Mouse (Mus musculus) cerebellum, postnatal 14 days (tissue): Measurements from ENCODE around the gene Coro1a.
"Not testable (repeated sequence)": the region's sequence is repeated elsewhere in the genome, so short reads cannot be mapped to it uniquely, and the experiment has no call there.

ENCODE experiments used
- DNase-seq, 2 experiments: peaks; one replicate each; pipeline ENCODE4 v3.0.0; 2021; ENCODE audit warnings: mixed read lengths in 2 of 2

The Coro1a gene

DNA sequence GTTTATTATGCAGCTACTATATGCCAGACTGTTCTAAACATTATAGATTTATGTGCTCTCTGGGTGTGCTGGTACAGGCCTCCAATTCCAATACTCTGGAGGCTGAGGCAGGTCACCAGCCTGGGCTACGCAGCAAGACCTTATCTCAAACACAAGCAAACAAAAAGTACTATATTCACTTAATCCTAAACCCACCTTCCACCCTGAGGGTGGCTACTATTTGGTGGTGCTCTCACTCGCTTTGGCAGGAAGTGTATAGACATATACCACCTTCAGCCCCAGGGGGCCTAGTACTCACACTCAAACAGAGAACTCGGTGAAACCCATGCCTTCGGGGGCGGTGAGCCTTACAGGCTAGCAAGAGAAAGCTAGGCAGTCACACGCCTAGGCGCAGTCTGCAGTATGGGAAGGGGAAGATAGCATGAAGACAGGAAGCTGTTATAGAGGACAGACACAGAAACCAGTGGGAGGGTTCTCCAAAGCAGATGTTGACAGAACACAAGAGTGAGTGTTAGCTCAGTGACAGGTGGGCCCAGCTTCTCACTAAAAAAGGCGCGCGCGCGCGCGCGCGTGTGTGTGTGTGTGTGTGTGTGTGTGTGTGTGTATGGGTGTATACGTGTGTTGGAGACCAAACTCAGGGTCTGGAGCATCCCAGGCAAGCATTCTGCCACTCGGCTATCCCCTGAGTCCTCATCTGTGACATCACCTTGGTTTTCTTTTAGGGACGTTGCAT is at the start of gene Coro1a:
TSS of gene Coro1a (minus strand) at position 346 of the 733 bp plus-strand sequence.
- DNase-seq, result no peak

DNA sequence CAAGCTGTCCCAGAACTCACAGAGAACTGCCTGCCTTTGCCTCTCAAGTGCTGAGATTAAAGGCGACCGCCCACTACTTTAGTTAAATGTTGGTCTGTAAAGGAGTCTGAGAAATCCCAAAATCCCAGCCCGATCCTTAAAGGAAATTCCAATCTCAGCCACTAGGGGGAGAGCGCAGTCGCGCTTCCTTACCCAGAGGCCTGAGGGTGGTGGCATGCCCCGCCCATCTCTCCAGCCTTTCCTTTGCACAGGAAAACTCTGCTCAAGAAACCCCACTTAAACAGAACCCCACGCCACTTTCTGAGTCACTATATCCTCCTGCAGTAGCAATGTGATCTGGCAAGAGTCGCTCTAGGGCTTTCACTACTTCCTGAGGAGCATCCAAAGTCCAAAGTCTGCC is 47.3 kb upstream of the Coro1a start:
- DNase-seq, result peak; percentile 89 to 90

DNA sequence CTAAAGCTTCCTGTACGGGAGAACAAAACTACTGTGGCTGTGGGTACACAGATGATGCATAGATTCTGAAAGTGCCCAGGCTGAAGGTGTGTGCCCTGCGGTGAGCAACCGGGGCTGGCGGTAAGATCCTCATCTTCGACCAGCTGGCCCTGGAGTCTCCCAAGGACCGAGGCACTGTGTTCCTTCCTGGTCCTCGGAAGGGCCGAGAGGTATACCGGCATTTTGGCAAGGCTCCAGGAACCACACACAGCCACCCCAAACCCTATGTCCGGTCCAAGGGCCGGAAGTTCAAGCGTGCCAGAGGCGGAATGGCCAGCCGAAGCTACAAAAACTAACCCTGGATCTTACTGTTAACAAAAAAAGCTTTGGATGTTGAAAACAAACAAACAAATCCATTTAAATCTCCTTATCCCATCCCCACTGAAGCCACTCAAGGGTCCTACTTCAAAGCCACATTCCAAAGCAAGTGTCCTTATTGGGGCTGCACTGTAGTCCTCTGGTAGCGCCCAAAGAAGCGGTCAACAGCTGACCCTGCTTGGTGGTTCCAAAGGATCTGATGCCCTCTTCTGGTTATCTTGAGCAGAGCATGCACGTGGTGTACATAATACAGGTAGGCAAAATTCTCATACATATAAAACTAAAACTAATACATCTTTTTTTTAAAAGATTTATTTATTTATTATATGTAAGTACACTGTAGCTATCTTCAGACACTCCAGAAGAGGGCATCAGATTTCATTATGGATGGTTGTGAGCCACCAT is 42.2 kb upstream of the Coro1a start:
- DNase-seq, result peak in 1 of 2 experiments; percentile 3

DNA sequence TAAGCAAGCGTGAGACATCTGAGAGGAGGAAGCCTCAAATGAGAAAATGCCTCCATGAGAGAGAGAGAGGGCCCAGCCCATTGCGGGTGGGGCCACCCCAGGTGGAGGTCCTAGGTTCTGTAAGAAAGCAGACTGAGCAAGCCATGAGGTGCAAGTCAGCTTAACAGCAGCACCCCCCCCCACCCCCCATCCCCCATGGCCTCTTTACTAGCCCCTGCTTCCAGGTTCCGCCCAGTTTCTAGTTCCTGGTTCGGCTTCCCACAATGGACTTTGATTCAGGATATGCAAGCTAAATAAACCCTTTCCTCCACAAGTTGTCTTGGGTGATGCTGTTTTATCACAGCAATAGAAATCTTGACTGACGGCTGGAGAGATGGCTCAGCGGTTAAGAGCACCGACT is 41.2 kb upstream of the Coro1a start:
- peak in 1 of 2 experiments; percentile 0 for DNase-seq

GRCm38 (mm10) chr7:126746798-126747197 is 39.2 kb upstream of the Coro1a start:
- DNase-seq, result no peak

DNA sequence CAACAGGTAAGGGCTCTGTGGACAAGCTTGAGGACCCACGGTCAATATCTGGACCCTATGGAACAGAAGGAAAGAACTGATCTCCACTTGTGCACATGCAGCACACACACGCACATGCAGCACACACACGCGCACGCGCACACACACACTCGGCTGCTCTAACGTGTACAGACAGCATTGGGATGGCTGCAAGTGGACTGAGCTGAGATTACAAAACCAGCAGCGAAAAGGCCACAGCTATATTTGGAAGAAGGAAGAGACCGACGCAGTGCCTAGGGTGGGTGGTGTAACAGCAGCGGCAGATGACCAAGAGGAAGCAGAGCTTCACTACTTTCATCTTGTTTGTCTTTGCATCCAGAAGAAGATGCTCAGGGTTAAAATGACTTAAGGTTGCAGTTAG is 38.5 kb upstream of the Coro1a start:
- no peak for DNase-seq

GRCm38 (mm10) chr7:126741964-126742482 is 34.4 kb upstream of the Coro1a start:
- no peak for DNase-seq

DNA sequence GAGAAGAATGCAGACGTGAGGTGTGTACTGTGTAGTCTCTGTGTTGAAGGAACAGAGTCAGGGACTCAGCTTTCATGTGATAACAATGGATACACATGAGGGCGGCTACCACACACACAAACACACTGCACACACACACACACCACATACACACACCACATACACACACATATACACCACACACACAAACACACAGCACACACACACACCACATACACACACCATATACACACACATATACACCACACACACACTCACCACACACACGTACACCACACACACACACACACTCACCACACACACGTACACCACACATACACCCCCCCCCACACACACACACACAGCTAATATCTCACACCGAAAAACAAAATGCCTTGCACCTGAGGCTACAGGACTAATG is 33.9 kb upstream of the Coro1a start:
- no peak for DNase-seq

GRCm38 (mm10) chr7:126740977-126741376 is 33.4 kb upstream of the Coro1a start:
- DNase-seq, result no peak

- DNase-seq, result no peak
These were observed 32.6 kb upstream of the Coro1a start for GRCm38 (mm10) chr7:126740132-126740735.

GRCm38 (mm10) chr7:126739551-126739950 is 32.0 kb upstream of the Coro1a start:
- DNase-seq, result no peak

DNA sequence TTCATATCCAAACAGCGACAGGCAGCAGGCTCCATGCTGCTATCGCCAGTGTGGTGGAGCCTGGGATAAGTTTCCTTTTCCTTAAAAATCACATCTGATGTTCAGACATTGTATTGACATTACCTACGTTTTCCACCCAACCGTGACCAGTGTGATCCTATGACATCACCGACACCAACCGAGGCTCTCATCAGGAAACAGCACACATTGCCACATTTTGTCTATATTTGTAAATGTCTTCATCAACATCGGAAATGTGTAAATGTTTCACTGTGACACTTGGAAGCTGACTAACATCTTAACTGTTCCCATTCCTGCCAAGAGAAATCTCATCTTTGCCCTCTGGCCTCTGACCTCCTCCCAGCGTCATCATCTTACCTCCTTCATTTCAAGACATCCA is 28.5 kb upstream of the Coro1a start:
- no peak for DNase-seq

GRCm38 (mm10) chr7:126730256-126730789 is 22.7 kb upstream of the Coro1a start:
- DNase-seq, result not testable (repeated sequence)

DNA sequence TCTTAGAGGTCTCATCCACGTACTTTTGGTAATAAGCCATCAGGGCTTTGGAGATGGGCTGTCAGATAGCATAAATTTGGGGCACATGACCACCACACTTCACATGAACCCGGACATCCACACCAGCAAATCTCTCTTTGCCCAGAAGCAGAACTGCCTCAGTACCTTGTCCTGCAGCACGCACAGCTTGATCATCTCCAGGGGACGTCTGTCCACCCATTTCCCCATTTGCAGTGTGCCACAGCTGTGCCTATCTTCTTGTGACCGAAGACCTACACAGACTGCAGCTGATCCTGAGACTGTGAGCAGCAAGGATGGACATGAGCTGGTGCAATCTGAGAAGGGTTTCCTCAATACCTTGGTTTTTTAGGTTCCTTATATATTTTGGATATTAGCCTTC is 18.1 kb upstream of the Coro1a start:
- no peak for DNase-seq

- no peak for DNase-seq
These were observed 17.5 kb upstream of the Coro1a start for GRCm38 (mm10) chr7:126725077-126725476.

GRCm38 (mm10) chr7:126721635-126722034 is 14.0 kb upstream of the Coro1a start:
- DNase-seq, result no peak

DNA sequence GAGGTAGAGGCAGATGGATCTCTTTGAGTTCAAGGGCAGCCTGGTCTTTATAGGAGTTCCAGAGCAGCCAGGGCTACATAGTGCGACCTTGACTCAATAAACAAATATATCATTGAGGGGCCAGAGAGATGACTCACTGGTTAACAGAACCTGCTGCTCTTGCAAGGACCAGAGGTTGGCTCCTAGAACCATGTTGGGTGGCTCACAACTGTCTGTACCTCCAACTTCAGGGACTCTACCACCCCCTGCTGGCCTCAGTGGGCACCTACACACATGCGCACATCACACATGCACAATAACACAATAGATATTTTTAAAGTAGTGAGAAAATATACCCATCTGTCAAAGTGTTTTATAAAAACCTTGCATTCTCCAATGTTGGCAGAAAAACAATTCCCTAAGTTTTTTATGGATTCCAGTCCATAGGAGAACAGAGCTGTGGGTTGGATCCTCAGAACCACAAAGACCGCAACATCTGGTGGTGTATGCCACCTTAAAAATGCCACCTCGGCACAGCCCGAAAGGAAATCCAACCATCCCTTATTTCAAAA is 11.3 kb upstream of the Coro1a start:
- no peak for DNase-seq

- no peak for DNase-seq
These were observed 10.0 kb upstream of the Coro1a start for GRCm38 (mm10) chr7:126717566-126717965.

DNA sequence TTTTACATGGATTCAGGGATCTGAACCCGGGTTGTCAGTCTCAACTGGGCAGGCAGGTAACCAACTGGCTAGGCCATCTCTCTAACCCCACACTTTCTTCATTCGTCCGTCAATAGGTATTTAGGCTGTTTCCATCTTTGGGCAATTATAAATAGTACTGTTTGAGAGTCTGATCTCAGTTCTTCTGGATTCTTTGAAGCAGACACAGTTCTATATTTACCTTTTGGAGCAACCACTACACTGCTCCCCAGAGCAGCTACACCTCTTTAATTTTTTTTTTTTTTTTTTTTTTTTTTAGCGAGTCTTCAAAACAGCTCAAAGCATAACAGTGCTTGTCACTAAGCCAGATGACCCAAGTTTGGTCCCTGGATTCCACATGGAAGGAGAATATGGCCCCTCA is 8.1 kb upstream of the Coro1a start:
- no peak for DNase-seq

- DNase-seq, result no peak
These were observed 4.3 kb upstream of the Coro1a start for GRCm38 (mm10) chr7:126711910-126712309.

DNA sequence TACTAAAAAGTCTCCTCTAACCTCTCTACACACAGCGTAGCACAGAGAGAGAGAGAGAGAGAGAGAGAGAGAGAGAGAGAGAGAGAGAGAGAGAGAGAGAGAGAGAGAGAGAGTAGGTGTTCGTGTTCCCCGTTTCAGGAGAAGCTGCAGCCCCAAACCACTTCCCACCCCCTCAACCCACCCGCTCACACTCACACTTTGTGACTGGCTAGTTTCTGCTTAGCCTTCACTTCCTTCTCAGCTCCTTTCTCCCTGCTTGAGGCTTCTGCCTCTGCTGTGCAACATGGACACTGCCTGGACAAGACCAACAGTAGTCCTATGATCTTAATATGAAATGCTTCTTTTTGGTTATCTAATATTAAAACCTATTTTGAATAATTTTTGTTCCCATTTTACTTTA is 2.7 kb upstream of the Coro1a start:
- no peak for DNase-seq

GRCm38 (mm10) chr7:126708175-126708952 is 777 bp upstream of the Coro1a start:
- no peak for DNase-seq
